Mouse (Mus musculus): ENCODE results near the gene Abca1. TPM values are rescaled to one million over a fixed set of nuclear protein-coding genes. Genes with fewer than 3 reads are reported as not detected.

Abca1 gene
- total RNA-seq, 1 experiment: 18.9 TPM

- Histone ChIP-seq H3K27ac (ENCODE audit: insufficient read depth, low read depth, low read length, poor library complexity, severe bottlenecking) (no peak overlapping the region), H3K36me3 (ENCODE audit: control insufficient read depth, insufficient read depth, low read length, poor library complexity, severe bottlenecking) (peaks cover 3% of the 10 kb centered on the region; the same call in 1 of the 2 replicates), H3K9ac (ENCODE audit: insufficient read depth, low read depth, low read length, poor library complexity, severe bottlenecking) (no peak overlapping the region), H3K4me1 (ENCODE audit: control insufficient read depth in 2 of 2, insufficient read depth in 2 of 2, low read length in 2 of 2, poor library complexity in 1 of 2) (no peaks in the 10 kb centered on the region), H3K9me3 (ENCODE audit: control insufficient read depth, insufficient read depth, low read depth, low read length) (no peaks in the 10 kb centered on the region), H3K4me3 (ENCODE audit: insufficient read depth in 1 of 2, low read depth in 1 of 2, low read length in 2 of 2, poor library complexity in 1 of 2, severe bottlenecking in 1 of 2) (no peak overlapping the region)
- DNase-seq (ENCODE audit: low read depth, low spot score): no peak
- in situ Hi-C loops (cut with MboI; ENCODE audit: low sequenced_read_pairs in 2 of 2, unreplicated experiment in 2 of 2): no loop called here
- no peak for TF ChIP-seq ZC3H11A (IDR thresholded peaks at IDR 0.05; ENCODE audit: borderline replicate concordance, low read depth, low read length)
- no peak for TF ChIP-seq MAFK (IDR thresholded peaks at IDR 0.05; ENCODE audit: insufficient read depth, low read depth, low read length)
- no peak for TF ChIP-seq CHD2 (IDR thresholded peaks at IDR 0.05; ENCODE audit: low read depth, low read length)
- no peak for TF ChIP-seq HCFC1 (IDR thresholded peaks at IDR 0.05; ENCODE audit: borderline replicate concordance, insufficient read depth, low read length)
- no peak for TF ChIP-seq ZNF384 (IDR thresholded peaks at IDR 0.05; ENCODE audit: low read depth, low read length)
Measured at GRCm38 (mm10) chr4:53126794-53127193, 32.9 kb downstream of the Abca1 start.

GRCm38 (mm10) chr4:53124837-53125490 lies 34.7 kb downstream of the Abca1 start:
- no peak overlapping the region for H3K4me3 ChIP-seq (ENCODE audit: insufficient read depth in 1 of 2, low read depth in 1 of 2, low read length in 2 of 2, poor library complexity in 1 of 2, severe bottlenecking in 1 of 2)
- no peak overlapping the region for H3K9ac ChIP-seq (ENCODE audit: insufficient read depth, low read depth, low read length, poor library complexity, severe bottlenecking)
- TF ChIP-seq ZNF384 (IDR thresholded peaks at IDR 0.05; ENCODE audit: low read depth, low read length): no peak
- no peak for TF ChIP-seq HCFC1 (IDR thresholded peaks at IDR 0.05; ENCODE audit: borderline replicate concordance, insufficient read depth, low read length)
- no peak for TF ChIP-seq CHD2 (IDR thresholded peaks at IDR 0.05; ENCODE audit: low read depth, low read length)
- no peak for TF ChIP-seq ZC3H11A (IDR thresholded peaks at IDR 0.05; ENCODE audit: borderline replicate concordance, low read depth, low read length)
- TF ChIP-seq MAFK (IDR thresholded peaks at IDR 0.05; ENCODE audit: insufficient read depth, low read depth, low read length): no peak

GRCm38 (mm10) chr4:53122310-53122709 lies 37.4 kb downstream of the Abca1 start:
- Histone ChIP-seq H3K9ac (ENCODE audit: insufficient read depth, low read depth, low read length, poor library complexity, severe bottlenecking) (no peak overlapping the region), H3K4me3 (ENCODE audit: insufficient read depth in 1 of 2, low read depth in 1 of 2, low read length in 2 of 2, poor library complexity in 1 of 2, severe bottlenecking in 1 of 2) (no peak overlapping the region), H3K9me3 (ENCODE audit: control insufficient read depth, insufficient read depth, low read depth, low read length) (no peaks in the 10 kb centered on the region), H3K36me3 (ENCODE audit: control insufficient read depth, insufficient read depth, low read length, poor library complexity, severe bottlenecking) (no peaks in the 10 kb centered on the region; the same call in 1 of the 2 replicates), H3K4me1 (ENCODE audit: control insufficient read depth in 2 of 2, insufficient read depth in 2 of 2, low read length in 2 of 2, poor library complexity in 1 of 2) (no peaks in the 10 kb centered on the region), H3K27ac (ENCODE audit: insufficient read depth, low read depth, low read length, poor library complexity, severe bottlenecking) (no peak overlapping the region)
- in situ Hi-C loops (cut with MboI; ENCODE audit: low sequenced_read_pairs in 2 of 2, unreplicated experiment in 2 of 2): loop anchor here in 1 of 2 experiments (25.0 kb wide), 1 partner anchor 465 kb away; no protein-coding TSS in a partner anchor
- TF ChIP-seq ZC3H11A (IDR thresholded peaks at IDR 0.05; ENCODE audit: borderline replicate concordance, low read depth, low read length): no peak
- TF ChIP-seq HCFC1 (IDR thresholded peaks at IDR 0.05; ENCODE audit: borderline replicate concordance, insufficient read depth, low read length): no peak
- no peak for TF ChIP-seq CHD2 (IDR thresholded peaks at IDR 0.05; ENCODE audit: low read depth, low read length)
- TF ChIP-seq MAFK (IDR thresholded peaks at IDR 0.05; ENCODE audit: insufficient read depth, low read depth, low read length): no peak
- TF ChIP-seq ZNF384 (IDR thresholded peaks at IDR 0.05; ENCODE audit: low read depth, low read length): no peak
- no peak for DNase-seq (ENCODE audit: low read depth, low spot score)

More at GRCm38 (mm10) chr4:53124837-53125490, 34.7 kb downstream of the Abca1 start:
- Histone ChIP-seq H3K27ac (ENCODE audit: insufficient read depth, low read depth, low read length, poor library complexity, severe bottlenecking) (no peak overlapping the region), H3K9me3 (ENCODE audit: control insufficient read depth, insufficient read depth, low read depth, low read length) (no peaks in the 10 kb centered on the region), H3K36me3 (ENCODE audit: control insufficient read depth, insufficient read depth, low read length, poor library complexity, severe bottlenecking) (peaks cover 3% of the 10 kb centered on the region; the same call in 1 of the 2 replicates), H3K4me1 (ENCODE audit: control insufficient read depth in 2 of 2, insufficient read depth in 2 of 2, low read length in 2 of 2, poor library complexity in 1 of 2) (no peaks in the 10 kb centered on the region)
- in situ Hi-C loops (cut with MboI; ENCODE audit: low sequenced_read_pairs in 2 of 2, unreplicated experiment in 2 of 2): loop anchor here in 1 of 2 experiments (25.0 kb wide), 1 partner anchor 462 kb away; no protein-coding TSS in a partner anchor
- no peak for DNase-seq (ENCODE audit: low read depth, low spot score)

- TF ChIP-seq HCFC1 (IDR thresholded peaks at IDR 0.05; ENCODE audit: borderline replicate concordance, insufficient read depth, low read length): no peak
- no peak for TF ChIP-seq CHD2 (IDR thresholded peaks at IDR 0.05; ENCODE audit: low read depth, low read length)
- TF ChIP-seq ZC3H11A (IDR thresholded peaks at IDR 0.05; ENCODE audit: borderline replicate concordance, low read depth, low read length): no peak
- no peak for TF ChIP-seq MAFK (IDR thresholded peaks at IDR 0.05; ENCODE audit: insufficient read depth, low read depth, low read length)
- no peak for TF ChIP-seq ZNF384 (IDR thresholded peaks at IDR 0.05; ENCODE audit: low read depth, low read length)
- Histone ChIP-seq H3K9me3 (ENCODE audit: control insufficient read depth, insufficient read depth, low read depth, low read length) (no peaks in the 10 kb centered on the region), H3K4me1 (ENCODE audit: control insufficient read depth in 2 of 2, insufficient read depth in 2 of 2, low read length in 2 of 2, poor library complexity in 1 of 2) (no peaks in the 10 kb centered on the region), H3K36me3 (ENCODE audit: control insufficient read depth, insufficient read depth, low read length, poor library complexity, severe bottlenecking) (no peaks in the 10 kb centered on the region), H3K4me3 (ENCODE audit: insufficient read depth in 1 of 2, low read depth in 1 of 2, low read length in 2 of 2, poor library complexity in 1 of 2, severe bottlenecking in 1 of 2) (no peak overlapping the region), H3K9ac (ENCODE audit: insufficient read depth, low read depth, low read length, poor library complexity, severe bottlenecking) (no peak overlapping the region), H3K27ac (ENCODE audit: insufficient read depth, low read depth, low read length, poor library complexity, severe bottlenecking) (no peak overlapping the region)
- in situ Hi-C loops (cut with MboI; ENCODE audit: low sequenced_read_pairs in 2 of 2, unreplicated experiment in 2 of 2): loop anchor here in 1 of 2 experiments (25.0 kb wide), 1 partner anchor 466 kb away; no protein-coding TSS in a partner anchor
- DNase-seq (ENCODE audit: low read depth, low spot score): no peak
Measured at GRCm38 (mm10) chr4:53121516-53122227, 38.0 kb downstream of the Abca1 start.

Data from ES-E14 (cell line).